Mouse (Mus musculus) intestine, embryonic 15.5 days (tissue): ENCODE measurements around the gene Clec2i. TPM values are rescaled to one million over a fixed set of nuclear protein-coding genes. Genes with fewer than 3 reads are reported as not detected.
"Not testable (repeated sequence)": the region's sequence is repeated elsewhere in the genome, so short reads cannot be mapped to it uniquely, and the experiment has no call there.

Experiments used
- ATAC-seq: fragments of 200-750 bp; cut with Nextera tagmentation; 2 replicates; pipeline ENCODE4 v1.8.0; 2017; ENCODE audit warnings: moderate TSS enrichment, moderate library complexity
- H3K27ac ChIP-seq: fragments of 300-500 bp; sonication (generic); 2 replicates; pipeline ENCODE4 v1.5.1; 2015; ENCODE audit warnings: mild to moderate bottlenecking, inconsistent platforms
- H3K27me3 ChIP-seq: fragments of 300-500 bp; sonication (generic); replicated peaks from 2 replicates; pipeline ENCODE4 v1.6.1; 2015; ENCODE audit warnings: inconsistent platforms
- H3K36me3 ChIP-seq: fragments of 300-500 bp; sonication (generic); 2 replicates; pipeline ENCODE4 v1.6.1; 2015; ENCODE audit warnings: inconsistent platforms
- H3K4me1 ChIP-seq: fragments of 300-500 bp; sonication (generic); replicated peaks from 2 replicates; pipeline ENCODE4 v1.6.1; 2015; ENCODE audit warnings: inconsistent platforms
- H3K4me2 ChIP-seq: fragments of 300-500 bp; sonication (generic); replicated peaks from 2 replicates; pipeline ENCODE4 v1.6.1; 2015; ENCODE audit warnings: mild to moderate bottlenecking, inconsistent platforms
- H3K4me3 ChIP-seq: fragments of 300-500 bp; sonication (generic); replicated peaks from 2 replicates; pipeline ENCODE4 v1.5.1; 2015; ENCODE audit warnings: inconsistent platforms
- H3K9ac ChIP-seq: fragments of 300-500 bp; sonication (generic); 2 replicates; pipeline ENCODE4 v1.6.1; 2015; ENCODE audit warnings: inconsistent platforms
- H3K9me3 ChIP-seq: fragments of 300-500 bp; sonication (generic); 2 replicates; pipeline ENCODE4 v1.6.1; 2016; ENCODE audit warnings: inconsistent platforms
- whole genome bisulfite sequencing: fragments of 180-500 bp; shearing (Covaris S2); methylation state at CpG from one replicate; pipeline ENCODE4 v1.1.7; 2015; 5-methylcytosine and 5-hydroxymethylcytosine counted together
- polyA plus RNA-seq: library from polyadenylated mRNA; unstranded; fragments of >200 nt; fragmentation: Nextera tagmentation; extraction: Ambion mirVana; gene quantifications from 2 replicates; pipeline ENCODE4 v1.2.1, GENCODE M21; 2015

The Clec2i gene
- polyA plus RNA-seq, 1 experiment from 2014 or later, result 0.21 TPM

- not testable (repeated sequence) for H3K4me1 ChIP-seq, H3K4me2 ChIP-seq, H3K9ac ChIP-seq, H3K4me3 ChIP-seq, H3K36me3 ChIP-seq, H3K27ac ChIP-seq, H3K27me3 ChIP-seq, H3K9me3 ChIP-seq
- peak; percentile 85 for ATAC-seq
- WGBS, result 80% methylated on average over 4 of the region's 13 CpGs
Observed at GRCm38 (mm10) chr6:128935889-128936665, 48.7 kb downstream of the Clec2i start.

GRCm38 (mm10) chr6:128941646-128942421 lies 54.4 kb downstream of the Clec2i start:
- Histone ChIP-seq H3K4me1 (no peaks in the 10 kb centered on the region), H3K36me3 (no peaks in the 10 kb centered on the region), H3K4me2 (no peak overlapping the region), H3K9ac (no peak overlapping the region), H3K27me3 (no peaks in the 10 kb centered on the region), H3K4me3 (no peak overlapping the region), H3K9me3 (no peaks in the 10 kb centered on the region), H3K27ac (no peak overlapping the region)
- ATAC-seq, result no peak
- WGBS, result 75% methylated on average over 5 of the region's 5 CpGs

- Histone ChIP-seq H3K36me3 (no peaks in the 10 kb centered on the region), H3K27ac (no peak overlapping the region), H3K27me3 (no peaks in the 10 kb centered on the region), H3K9ac (no peak overlapping the region), H3K9me3 (no peaks in the 10 kb centered on the region), H3K4me2 (no peak overlapping the region), H3K4me1 (no peaks in the 10 kb centered on the region), H3K4me3 (no peak overlapping the region)
- WGBS, result 87% methylated on average over 3 of the region's 3 CpGs
- ATAC-seq, result no peak
Observed at GRCm38 (mm10) chr6:128945564-128945963, 58.2 kb downstream of the Clec2i start.

Other genes starting within 250 kb of the Clec2i start
- gene Clec2h, start 225.2 kb upstream of the Clec2i start, polyA plus RNA-seq, result 11.4 and 15.9 TPM in 2 replicates
- gene Klrb1, start 164.5 kb upstream of the Clec2i start, polyA plus RNA-seq, result not detected in 2 replicates
- gene Klrb1c, start 98.4 kb upstream of the Clec2i start, polyA plus RNA-seq, result 0.30 and 0.34 TPM in 2 replicates
- gene Gm44511, start 61.3 kb upstream of the Clec2i start, polyA plus RNA-seq, result not detected in 2 replicates
- gene Klrb1b, start 61.3 kb upstream of the Clec2i start, polyA plus RNA-seq, result 1.2 TPM in 2 replicates
- gene BC035044, start 3.5 kb downstream of the Clec2i start, polyA plus RNA-seq, result 1.7 and 1.9 TPM in 2 replicates
- gene Clec2g, start 46.8 kb downstream of the Clec2i start, polyA plus RNA-seq, result not detected in 2 replicates
- 0.27 and 0.49 TPM in 2 replicates for gene Klrb1f, start 158.3 kb downstream of the Clec2i start, polyA plus RNA-seq
- gene Clec2e, start 213.3 kb downstream of the Clec2i start, polyA plus RNA-seq, result 10.4 and 11.4 TPM in 2 replicates